Mouse (Mus musculus): ENCODE results near the gene Zbp1.

The Zbp1 gene

DNA sequence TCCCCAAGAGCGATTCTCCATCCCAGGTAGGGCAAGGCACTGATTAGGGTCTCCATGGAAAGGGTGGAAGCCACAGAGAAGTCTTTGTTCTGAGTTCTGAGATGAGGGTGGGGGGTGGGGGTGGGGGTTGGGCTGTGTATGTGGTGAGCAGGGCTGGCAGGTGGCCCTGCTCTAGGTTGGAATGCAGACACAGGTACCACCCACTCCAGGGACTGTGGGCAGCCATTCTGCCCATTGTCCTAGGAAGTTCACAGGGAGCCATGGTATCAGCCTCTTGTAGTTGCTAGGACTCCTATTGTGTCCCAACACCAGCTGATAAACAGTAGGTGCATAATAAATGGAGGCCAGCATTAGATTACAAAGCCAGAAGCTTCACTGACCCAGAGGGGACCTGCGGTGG is 28.5 kb upstream of the Zbp1 start:
- DNase-seq (ENCODE audit: low spot score in 2 of 2) = no peak

DNA sequence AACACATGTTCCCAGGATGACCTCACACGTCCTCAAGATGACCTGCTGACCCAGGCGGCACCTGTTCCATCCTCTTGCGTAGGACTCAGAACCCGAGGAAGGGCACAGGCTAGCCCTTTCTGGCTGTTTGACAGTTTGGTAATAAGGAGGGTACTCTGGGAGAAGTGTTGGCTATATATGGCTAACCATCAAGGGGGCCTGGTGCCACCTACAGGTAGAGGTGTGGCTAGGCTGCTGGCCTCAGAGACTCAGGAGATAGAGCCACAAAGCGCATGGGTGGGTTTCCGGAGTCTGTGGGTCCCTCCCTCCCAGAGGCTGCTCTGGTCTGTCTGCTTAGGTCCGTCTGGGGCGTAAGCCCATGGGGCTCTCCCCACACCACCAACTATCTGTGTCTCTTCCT is 28.0 kb upstream of the Zbp1 start:
- no peak for DNase-seq (ENCODE audit: low spot score in 2 of 2)

DNA sequence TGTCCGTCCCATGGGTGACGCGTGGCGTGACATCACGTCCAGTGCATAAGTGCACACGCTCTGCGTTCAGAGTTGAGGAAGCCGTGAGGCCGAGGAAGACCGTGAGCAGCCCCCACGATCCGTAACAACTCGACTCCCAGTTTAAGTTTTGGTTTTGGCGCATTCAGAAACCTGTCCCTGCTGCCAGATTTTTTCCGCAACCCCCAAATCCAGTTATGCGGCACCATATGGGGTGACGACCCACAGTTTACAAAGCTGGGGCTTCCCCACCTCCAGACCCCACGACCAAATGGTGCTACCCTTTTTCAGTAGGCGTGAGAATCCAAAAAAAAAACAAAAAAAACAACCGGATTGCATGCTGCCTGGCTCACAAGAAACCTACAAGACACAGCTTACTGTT is 26.5 kb upstream of the Zbp1 start:
- peak; percentile 50 to 67 for DNase-seq (ENCODE audit: low spot score in 2 of 2)

DNA sequence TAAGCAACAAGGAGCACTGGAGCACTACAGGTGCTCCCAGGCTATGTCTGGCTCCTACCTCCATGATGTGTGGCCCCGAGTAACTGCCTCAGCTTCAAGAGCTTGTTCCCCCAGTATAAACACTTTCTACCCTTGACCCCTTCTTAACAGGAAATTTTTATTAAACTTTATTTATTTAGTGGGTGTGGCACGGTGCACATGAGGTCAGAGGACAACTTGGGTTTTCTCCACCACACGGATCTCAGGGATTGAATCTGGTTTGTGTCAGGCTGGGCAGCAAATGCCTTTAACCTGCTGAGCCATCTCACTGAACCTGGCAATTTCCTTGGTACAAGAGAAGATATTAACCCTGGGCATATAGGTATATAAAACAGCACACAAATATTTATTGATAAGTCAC is 25.4 kb upstream of the Zbp1 start:
- DNase-seq (ENCODE audit: low spot score in 2 of 2) = no peak

DNA sequence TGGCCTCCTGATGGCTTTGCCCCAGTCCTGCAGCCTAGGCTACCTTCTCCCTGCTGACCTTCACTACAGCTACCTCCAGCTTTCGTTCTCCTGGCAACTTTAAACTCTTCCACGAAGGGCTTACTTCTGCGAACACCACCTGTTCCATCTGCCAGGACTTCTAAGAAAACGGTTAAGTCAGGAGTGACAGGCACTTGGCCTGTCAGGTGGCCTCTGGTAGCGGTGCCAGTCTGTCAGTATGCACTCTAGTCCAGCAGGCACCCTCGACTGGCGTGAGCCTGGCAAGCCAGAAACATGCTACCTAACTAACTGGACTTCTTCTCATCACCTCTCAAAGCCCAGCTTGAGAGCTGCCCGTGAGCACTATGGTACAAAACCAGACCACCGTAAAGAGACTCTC is 24.9 kb upstream of the Zbp1 start:
- no peak for DNase-seq (ENCODE audit: low spot score in 2 of 2)

DNA sequence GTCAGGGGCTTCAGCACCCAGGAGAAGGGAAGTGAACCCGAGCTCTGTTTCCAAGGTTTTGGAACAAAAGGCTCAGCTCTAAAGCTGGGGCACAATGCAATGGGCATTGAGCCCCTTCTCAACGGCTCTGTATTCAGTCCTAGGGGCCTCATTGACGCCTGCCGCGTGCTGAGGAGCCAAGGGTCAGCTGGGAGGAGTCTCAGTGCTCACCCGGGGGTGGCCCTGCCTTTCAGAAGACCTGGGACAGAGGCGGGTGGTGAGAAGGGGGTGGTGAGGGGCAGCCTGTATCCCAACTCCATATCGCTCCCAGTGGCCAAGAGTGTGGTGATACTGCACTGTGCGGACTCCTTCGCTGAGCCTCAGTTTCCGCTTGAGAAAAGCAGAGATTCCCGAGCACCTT is 24.2 kb upstream of the Zbp1 start:
- DNase-seq (ENCODE audit: low spot score in 2 of 2) = no peak

DNA sequence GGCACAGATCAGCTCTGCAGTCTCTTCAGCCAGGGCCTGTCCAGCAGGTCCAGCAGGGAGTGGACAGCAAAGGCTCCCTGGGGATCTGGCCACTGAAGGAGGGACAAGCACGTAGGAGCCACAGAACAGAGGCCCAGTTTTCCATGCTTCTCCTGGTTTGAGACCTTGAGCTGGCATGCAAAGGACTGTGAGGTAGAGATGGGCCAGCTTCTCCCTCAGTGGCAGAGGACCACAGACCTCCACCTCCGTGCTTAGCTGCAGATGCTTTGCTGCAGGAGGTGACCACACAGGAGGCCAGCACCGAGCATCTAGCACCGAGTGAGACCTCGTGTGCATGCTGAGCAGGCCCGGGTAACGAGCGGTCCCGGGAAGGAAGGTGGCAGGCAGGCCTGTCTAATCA is 22.0 kb upstream of the Zbp1 start:
- no peak for DNase-seq (ENCODE audit: low spot score in 2 of 2)

DNA sequence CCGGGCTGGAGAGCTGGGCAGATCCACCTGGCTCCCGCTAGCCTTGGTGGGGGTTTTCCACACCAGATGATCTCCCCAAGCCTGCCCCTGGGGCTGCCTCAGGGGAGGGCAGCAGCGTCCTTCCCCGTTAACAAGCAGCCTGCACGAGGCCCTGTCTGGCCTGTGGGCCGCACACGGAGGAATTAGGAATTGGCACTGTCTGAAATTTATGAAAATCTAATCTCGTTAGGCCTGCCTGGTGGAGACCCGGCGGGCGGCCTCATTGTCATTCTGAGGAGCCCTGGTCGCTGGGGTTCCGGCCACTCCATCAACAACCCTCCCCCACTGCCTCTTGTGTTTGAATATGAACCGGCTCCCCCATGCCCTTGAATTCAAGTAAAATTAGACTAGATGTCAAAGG is 19.8 kb upstream of the Zbp1 start:
- DNase-seq (ENCODE audit: low spot score in 2 of 2) = no peak

DNA sequence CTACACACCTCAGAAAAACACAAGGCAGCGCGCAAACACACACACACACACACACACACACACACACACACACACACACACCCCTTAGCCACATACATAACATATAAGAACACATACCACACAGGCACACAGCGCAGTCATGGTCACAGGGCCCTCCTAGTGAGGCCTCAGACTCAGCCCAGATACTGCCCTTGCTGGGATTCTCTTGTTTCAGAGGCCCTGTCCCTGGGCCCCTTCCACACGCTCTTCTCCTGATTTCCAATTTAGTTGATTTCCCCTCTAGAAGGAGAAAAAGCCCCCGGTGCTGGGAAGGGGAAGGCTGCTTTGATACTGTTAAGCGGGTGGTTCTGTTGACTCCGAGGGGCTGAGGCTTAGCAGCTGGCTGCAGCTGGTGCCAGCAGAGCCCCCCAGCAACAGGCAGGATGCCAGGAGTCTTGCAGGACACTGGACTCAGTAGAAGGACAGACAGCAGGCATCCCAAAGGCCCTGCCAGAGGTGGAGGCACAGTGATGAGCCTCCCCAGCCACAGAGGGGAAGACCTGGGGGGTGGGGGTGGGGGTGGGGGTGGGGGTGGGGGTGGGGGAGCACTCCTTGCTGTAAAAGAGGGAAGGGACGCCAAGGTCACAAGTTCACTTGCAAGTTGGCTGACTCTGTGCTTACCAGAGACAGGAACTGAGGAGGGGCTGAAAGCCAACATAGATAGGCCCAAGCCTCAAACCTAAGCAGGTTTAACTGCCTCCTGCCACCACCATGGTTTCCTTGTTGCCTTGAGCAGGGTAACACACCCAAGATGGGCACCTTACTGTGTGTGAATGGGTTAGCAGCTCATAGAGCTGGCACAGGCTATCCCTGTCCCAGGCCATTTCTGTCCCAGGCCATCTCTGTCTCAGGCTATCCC is 17.0 kb upstream of the Zbp1 start:
- no peak for DNase-seq (ENCODE audit: low spot score in 2 of 2)

DNA sequence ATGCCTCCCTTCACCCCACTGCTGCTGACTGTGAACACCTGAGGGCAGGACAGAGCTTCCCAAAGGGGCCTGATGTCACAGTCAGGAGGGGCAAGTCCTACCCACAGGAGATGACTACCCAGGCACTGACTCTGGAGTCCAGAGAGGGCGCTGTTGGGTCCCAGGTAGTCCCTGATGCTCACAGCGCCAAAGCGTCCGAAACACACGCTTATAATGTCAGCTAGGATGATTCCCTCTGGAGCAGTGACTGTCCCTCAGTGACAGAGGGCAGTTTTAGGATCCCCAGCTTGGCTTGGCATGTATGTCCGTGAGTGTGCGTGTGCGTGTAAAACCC is 14.0 kb upstream of the Zbp1 start:
- peak in 1 of 2 experiments; percentile 23 for DNase-seq (ENCODE audit: low spot score in 2 of 2)

DNA sequence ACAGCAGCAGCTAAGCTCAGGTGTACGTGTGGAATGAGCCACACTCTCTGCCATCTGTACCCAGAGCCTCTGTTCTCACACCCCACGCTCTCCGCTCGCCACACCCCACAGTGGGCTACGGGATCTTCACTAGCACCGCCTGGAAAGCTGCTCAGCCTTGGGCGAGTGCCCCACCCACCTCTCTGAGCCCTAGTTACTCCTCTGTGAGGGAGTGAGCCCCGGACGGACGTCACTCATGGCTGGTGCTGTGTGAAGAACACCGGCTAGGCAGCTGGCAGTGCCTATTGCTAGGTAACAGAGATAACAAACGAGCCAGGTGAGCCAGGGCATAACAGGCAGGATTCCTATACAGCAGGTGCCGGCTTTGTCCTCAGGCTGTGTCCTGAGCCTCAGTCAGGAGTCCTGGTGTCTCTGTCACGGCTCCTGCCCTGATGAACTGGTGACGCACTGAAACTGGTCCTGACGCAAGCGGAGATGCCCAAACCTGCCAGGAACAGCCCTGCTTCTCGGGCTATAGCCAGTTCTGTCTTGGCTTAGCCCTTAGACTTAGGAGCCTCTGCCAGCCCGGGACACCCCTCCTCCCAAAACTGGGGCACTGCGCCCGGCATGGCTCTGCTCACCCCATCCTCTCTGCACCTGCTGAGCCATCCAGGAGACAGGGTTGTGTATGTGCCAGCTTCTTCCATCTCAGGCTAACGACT is 13.5 kb upstream of the Zbp1 start:
- DNase-seq (ENCODE audit: low spot score in 2 of 2) = peak; percentile 37 to 43

DNA sequence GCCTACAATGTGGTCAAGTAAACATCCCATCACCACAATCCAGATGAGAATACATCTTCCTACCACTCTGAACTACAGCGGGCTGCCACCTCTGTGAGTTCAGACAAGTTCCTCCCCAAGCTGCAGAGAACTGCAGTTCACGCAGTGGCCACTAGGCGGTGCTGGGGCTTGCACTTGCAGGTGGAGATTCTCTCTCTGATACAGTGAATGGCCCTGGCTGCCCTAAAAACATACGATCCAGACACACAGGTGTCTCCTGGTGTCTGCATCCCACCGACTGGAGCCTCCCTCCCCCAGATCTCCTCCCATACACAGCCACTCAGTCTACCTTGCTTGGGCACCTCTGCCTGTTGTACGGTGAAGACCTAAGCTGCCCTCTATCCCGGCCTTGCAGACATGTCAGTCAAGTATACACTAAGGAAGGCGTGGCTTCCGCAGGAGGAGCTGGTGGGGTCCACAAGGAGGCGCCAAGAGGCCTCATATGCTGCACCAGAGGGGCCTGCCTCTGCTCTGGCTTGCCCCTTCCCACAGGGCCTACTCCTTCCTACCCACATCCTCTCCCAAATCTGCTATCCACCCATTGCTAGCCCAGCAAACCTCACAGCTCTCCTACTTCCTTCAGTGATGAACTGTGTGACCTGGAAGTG is 11.0 kb upstream of the Zbp1 start:
- DNase-seq (ENCODE audit: low spot score in 2 of 2) = peak; percentile 93 to 94

DNA sequence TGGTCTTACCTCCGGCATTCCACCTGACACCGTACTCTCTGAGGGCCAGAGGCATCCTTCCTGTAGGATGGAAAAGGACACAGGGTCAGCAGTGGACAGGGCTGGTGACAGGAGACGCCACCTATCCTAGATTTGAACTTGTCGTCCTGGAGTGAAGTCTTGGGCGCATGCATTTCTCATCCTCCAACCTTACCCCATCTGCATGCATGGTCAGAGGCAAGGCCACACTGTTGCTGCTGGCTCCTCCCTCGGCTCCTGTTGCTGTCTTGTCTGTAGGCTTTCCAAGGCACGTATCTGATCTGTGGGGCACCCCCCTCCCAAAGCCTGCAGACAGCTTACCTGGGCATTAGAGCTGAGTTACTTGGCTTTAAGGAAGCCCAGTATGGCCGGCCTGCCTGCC is 9.8 kb upstream of the Zbp1 start:
- no peak for DNase-seq (ENCODE audit: low spot score in 2 of 2)

DNA sequence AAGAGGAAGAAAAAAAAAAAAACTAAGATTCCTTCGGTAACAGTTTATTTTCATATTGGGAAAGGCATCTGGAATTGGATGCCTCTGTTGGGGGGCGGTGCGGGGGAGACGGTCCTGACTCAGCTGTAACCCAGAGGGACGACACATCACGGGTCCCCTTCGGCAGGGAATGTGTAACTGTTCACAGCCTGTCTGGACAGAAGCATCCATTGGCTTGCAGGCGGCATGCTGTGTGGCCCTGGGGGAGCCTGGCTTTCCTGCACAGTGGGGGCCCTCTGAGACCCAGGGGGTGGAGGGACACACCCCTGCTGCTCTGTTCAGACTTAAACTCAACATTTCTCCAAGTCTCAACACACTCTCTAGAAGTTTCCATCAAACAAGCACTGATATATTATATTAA is 8.1 kb upstream of the Zbp1 start:
- DNase-seq (ENCODE audit: low spot score in 2 of 2) = no peak

DNA sequence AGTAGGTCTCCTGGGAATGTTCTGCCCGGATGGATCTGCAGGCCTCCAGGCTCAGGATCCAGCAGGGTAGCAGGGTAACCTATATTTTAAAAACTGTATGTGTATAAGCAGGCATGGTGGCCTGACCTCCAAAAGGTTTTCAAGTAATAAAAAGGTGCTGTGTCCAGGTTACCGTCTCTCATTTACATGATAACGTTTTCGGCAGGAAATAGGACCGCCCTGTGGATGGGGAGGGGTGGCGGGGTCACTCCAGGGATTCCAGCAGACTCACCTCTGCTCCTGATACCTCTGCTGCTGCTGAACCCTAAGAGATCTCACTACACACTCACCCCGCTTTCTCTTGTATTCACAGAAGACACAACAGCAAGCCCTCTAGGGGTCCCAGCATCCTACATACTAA is 7.2 kb upstream of the Zbp1 start:
- no peak for DNase-seq (ENCODE audit: low spot score in 2 of 2)

DNA sequence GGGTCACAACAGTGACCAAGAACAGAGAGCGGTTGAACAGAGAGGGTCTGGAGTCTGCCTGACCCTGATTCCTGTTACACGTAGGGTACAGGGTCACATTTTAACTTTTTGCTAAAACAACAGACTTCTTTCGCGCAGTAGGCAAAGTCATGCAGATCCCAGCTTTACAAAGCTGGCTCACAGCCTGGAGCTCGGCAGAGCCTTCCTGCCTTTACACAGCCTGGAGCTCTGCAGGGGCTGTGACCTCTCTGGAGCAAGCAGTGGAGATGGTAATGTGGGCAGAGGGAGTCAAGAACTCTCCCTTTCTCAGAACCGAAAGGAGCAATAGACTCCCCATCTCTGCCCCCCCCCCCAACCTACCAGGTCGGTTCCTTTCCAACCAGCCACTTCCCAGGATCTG is 6.1 kb upstream of the Zbp1 start:
- no peak for DNase-seq (ENCODE audit: low spot score in 2 of 2)

DNA sequence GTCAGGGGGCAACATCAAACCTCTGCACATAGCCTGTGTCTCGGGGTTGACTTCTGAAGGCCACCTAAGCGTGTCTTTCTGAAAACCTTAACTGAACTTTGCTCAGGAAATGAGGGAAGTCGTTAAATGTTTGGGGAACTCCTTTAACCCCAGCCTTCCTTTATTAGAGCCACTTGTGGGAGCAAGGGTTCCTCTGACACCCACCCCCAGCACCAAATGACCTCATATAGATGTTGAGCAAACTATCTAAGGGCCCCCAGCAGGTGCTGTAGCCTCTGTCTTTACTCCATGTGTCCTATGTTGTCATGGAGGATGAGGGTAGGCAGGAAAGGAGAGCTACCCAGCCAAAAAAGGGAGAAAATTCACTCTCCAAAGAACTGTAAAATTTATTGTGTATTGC is 5.4 kb upstream of the Zbp1 start:
- DNase-seq (ENCODE audit: low spot score in 2 of 2) = no peak

DNA sequence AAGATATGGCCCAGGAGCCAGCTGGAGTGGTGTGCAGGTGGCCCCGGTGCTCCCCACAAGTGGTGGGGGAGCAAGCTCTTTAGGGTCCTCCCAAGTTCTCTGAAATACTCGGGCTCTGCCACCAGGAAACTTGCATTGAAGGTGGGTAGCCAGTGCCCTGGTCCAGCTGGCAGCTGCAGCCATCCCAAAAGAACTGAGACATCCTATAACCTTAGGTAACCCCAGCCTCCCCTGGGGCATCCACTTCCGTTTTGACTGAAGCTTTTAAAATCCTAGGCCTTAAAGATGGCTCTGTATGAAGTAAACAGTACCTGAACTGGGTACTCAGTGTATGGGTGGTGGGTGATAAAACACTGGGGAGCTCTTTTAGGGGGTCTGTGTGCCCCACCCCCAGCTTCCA is 4.8 kb upstream of the Zbp1 start:
- DNase-seq (ENCODE audit: low spot score in 2 of 2) = no peak

DNA sequence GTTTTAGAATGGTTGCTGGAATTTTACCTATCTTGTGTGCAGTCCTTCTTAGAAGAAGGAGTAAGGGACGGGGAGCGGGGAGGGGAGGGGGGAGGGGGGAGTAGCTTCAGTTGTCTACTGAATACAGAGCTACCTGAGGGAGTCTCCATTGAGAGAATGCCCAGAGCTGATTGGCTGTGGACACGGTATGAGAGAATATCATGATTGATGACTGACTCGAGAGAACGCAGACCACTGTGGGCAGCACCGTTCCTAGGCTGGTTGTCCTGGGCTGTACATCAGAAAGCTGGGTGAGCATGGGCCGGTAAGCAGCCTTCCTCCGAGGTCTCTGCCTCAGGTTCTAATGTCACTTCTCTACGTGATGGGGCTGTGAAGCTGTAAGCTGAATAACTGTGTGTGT is 2.0 kb upstream of the Zbp1 start:
- DNase-seq (ENCODE audit: low spot score in 2 of 2) = no peak

DNA sequence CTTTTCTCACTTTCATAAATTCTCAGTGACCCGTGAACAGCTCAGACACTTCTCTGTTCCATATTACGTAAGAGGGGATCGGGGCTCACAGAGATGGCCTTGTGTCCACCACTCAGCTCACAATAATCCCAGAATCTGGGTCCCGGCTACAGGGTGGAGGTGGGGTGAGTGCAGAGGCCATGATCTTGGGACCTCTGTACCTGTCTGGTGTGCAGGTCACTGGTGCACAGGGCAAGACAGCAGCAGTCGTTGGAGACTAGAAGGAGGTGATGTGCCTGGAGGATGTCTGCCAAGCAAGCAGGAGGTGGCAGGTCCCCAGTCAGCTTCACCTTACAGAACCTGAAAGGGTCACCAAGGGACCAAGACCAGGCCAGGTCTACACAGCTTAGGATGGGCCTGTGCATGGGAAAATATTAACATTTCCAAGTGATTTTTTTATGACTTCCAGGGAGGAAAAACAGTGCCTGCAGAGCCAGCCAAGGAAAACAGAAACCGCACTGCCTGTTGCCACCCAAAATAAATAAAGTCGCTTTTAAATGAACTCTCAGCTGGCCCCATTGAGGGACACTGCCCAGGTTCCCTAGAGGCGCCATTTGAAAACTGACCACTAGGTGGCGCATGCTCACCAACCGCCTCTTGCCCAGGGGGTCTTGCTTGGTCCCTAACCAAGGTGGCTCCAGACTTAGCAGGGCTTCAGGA is 682 bp upstream of the Zbp1 start:
- no peak for DNase-seq (ENCODE audit: low spot score in 2 of 2)

DNA sequence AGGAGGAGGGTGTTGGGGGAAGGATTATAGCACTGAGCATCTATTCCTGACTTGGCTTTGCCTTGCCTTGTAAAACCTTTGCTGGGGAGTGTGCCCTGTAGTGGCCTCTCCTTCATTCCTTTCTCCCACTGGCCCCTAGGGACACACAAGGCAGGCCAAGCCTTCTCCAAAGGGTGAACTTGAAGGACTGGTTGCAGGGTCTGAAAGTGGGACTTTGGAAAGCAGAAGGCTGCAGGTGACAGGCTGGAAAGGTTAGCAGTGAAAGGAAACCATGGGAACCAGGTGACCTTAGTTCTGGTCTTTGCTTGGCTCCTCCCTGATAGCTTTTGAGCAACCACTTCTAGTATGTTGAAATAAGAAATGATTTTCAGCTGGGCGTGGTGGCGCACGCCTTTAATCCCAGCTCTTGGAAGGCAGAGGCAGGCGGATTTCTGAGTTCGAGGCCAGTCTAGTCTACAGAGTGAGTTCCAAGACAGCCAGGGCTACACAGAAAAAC is 912 bp downstream of the Zbp1 start:
- DNase-seq (ENCODE audit: low spot score in 2 of 2) = no peak

DNA sequence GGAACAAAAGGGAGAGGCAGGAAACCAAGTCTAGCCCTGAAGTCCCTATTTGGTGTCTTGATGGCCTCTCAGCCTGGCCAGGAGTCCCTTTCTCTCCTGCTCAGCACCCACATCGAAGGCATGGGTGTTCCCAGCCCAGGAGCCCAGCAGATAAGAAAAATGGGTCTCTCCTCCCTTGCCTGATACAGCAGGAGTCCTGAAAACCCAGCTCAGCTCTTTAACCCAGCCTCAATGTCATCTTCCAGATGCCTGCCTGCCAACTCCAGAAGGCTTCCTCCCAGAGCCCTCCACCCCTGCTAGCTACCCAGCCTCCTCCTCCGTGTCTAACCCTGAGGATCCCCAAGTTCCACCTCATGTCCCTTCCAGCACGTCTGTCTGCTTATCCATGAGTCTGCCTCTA is 1.5 kb downstream of the Zbp1 start:
- no peak for DNase-seq (ENCODE audit: low spot score in 2 of 2)
